Mouse (Mus musculus) intestine, embryonic 14.5 days (tissue): ENCODE measurements at regions not wholly inside any gene's neighbourhood (a gene's known extent, or its start where the extent isn't known, plus 50 kb on each side); places are given as distances from the start of the nearest gene placed in this dataset.

Experiments
- ATAC-seq: fragments of 200-750 bp; cut with Nextera tagmentation; replicated peaks from 2 replicates; pipeline ENCODE4 v1.8.0; 2017; ENCODE audit warnings: low read depth, moderate number of reproducible peaks, moderate TSS enrichment, moderate library complexity; ENCODE audit not compliant: low FRiP score, low TSS enrichment
- DNase-seq: peaks from one replicate; pipeline ENCODE4 v3.0.0-alpha.2; 2018; ENCODE audit warnings: low spot score
- H3K27ac ChIP-seq: fragments of 300-500 bp; sonication (generic); 2 replicates; pipeline ENCODE4 v1.5.1; 2014; ENCODE audit warnings: low read depth, mild to moderate bottlenecking, control low read depth
- H3K27me3 ChIP-seq: fragments of 300-500 bp; sonication (generic); replicated peaks from 2 replicates; pipeline ENCODE4 v1.6.1; 2014; ENCODE audit warnings: low read length, control low read depth; ENCODE audit not compliant: control insufficient read depth, insufficient read depth
- H3K36me3 ChIP-seq: fragments of 300-500 bp; sonication (generic); 2 replicates; pipeline ENCODE4 v1.6.1; 2014; ENCODE audit warnings: low read length, control low read depth; ENCODE audit not compliant: control insufficient read depth, insufficient read depth
- H3K4me1 ChIP-seq: fragments of 300-500 bp; sonication (generic); replicated peaks from 2 replicates; pipeline ENCODE4 v1.6.1; 2014; ENCODE audit warnings: low read length, control low read depth, mixed read lengths; ENCODE audit not compliant: control insufficient read depth, insufficient read depth
- H3K4me2 ChIP-seq: fragments of 300-500 bp; sonication (generic); 2 replicates; pipeline ENCODE4 v1.6.1; 2014; ENCODE audit warnings: low read length
- H3K4me3 ChIP-seq: fragments of 300-500 bp; sonication (generic); 2 replicates; pipeline ENCODE4 v1.5.1; 2014; ENCODE audit warnings: low read depth, low read length, control low read depth, mixed read lengths
- H3K9ac ChIP-seq: fragments of 300-500 bp; sonication (generic); 2 replicates; pipeline ENCODE4 v1.6.1; 2014; ENCODE audit warnings: mild to moderate bottlenecking, low read length
- H3K9me3 ChIP-seq: fragments of 300-500 bp; sonication (generic); 2 replicates; pipeline ENCODE4 v1.6.1; 2016; ENCODE audit warnings: low read length, control low read depth; ENCODE audit not compliant: control insufficient read depth
- WGBS: fragments of 180-500 bp; shearing (Covaris S2); extraction: QIAGEN DNeasy Blood & Tissue Kit; methylation state at CpG from one replicate; pipeline ENCODE4 v1.1.7; 2014; 5-methylcytosine and 5-hydroxymethylcytosine counted together

- Histone ChIP-seq H3K36me3 (no peaks in the 10 kb centered on the region), H3K4me1 (0 out of 2 replicates have a peak, but pooled peaks cover 3% of the 10 kb centered on the region), H3K9me3 (no peaks in the 10 kb centered on the region; the same call in 1 of the 2 replicates), H3K9ac (no peak overlapping the region), H3K27ac (no peak overlapping the region), H3K4me3 (no peak overlapping the region), H3K27me3 (no peaks in the 10 kb centered on the region), H3K4me2 (no peak overlapping the region)
- ATAC-seq (no peak), DNase-seq (no peak)
Observed at GRCm38 (mm10) chr1:90501373-90501772, 101.4 kb upstream of the Cops8 start.

- H3K27ac ChIP-seq = no peak overlapping the region
- WGBS = 88% methylated on average over 3 of the region's 3 CpGs
- DNase-seq = no peak
Observed at GRCm38 (mm10) chr1:90502371-90502770, 100.4 kb upstream of the Cops8 start.

GRCm38 (mm10) chr1:90502771-90503540 is 99.8 kb upstream of the Cops8 start:
- H3K4me2 ChIP-seq = no peak overlapping the region
- H3K4me1 ChIP-seq = 0 out of 2 replicates have a peak, but pooled peaks cover 6% of the 10 kb centered on the region
- ATAC-seq (no peak), DNase-seq (no peak)
- no peaks in the 10 kb centered on the region; the same call in 1 of the 2 replicates for H3K9me3 ChIP-seq
- no peaks in the 10 kb centered on the region for H3K27me3 ChIP-seq
- H3K4me3 ChIP-seq = no peak overlapping the region
- H3K27ac ChIP-seq = no peak overlapping the region
- H3K36me3 ChIP-seq = no peaks in the 10 kb centered on the region
- WGBS = 76% methylated on average over 8 of the region's 8 CpGs
- no peak overlapping the region for H3K9ac ChIP-seq

More at GRCm38 (mm10) chr1:90502371-90502770, 100.4 kb upstream of the Cops8 start:
- Histone ChIP-seq H3K27me3 (no peaks in the 10 kb centered on the region), H3K4me3 (no peak overlapping the region), H3K9me3 (no peaks in the 10 kb centered on the region; the same call in 1 of the 2 replicates), H3K36me3 (no peaks in the 10 kb centered on the region), H3K4me1 (0 out of 2 replicates have a peak, but pooled peaks cover 6% of the 10 kb centered on the region), H3K4me2 (no peak overlapping the region), H3K9ac (no peak overlapping the region)
- ATAC-seq = no peak

- Histone ChIP-seq H3K4me1 (0 out of 2 replicates have a peak, but pooled peaks cover 6% of the 10 kb centered on the region), H3K4me2 (no peak overlapping the region), H3K27ac (no peak overlapping the region), H3K36me3 (no peaks in the 10 kb centered on the region), H3K9ac (no peak overlapping the region), H3K27me3 (no peaks in the 10 kb centered on the region), H3K4me3 (no peak overlapping the region), H3K9me3 (no peaks in the 10 kb centered on the region; the same call in 1 of the 2 replicates)
- 17% methylated on average over 8 of the region's 8 CpGs for WGBS
- DNase-seq (no peak), ATAC-seq (no peak)
Observed at GRCm38 (mm10) chr1:90504583-90505080, 98.1 kb upstream of the Cops8 start.

GRCm38 (mm10) chr1:90505599-90505998 is 97.2 kb upstream of the Cops8 start:
- H3K4me2 ChIP-seq = no peak overlapping the region
- H3K36me3 ChIP-seq = no peaks in the 10 kb centered on the region
- H3K9ac ChIP-seq = no peak overlapping the region
- 0 out of 2 replicates have a peak, but pooled peaks cover 6% of the 10 kb centered on the region for H3K4me1 ChIP-seq
- DNase-seq = no peak
- H3K27me3 ChIP-seq = no peaks in the 10 kb centered on the region
- ATAC-seq = no peak
- H3K9me3 ChIP-seq = no peaks in the 10 kb centered on the region
- no peak overlapping the region for H3K4me3 ChIP-seq
- H3K27ac ChIP-seq = no peak overlapping the region
- WGBS = 86% methylated on average over 3 of the region's 3 CpGs

GRCm38 (mm10) chr1:90506582-90506981 is 96.2 kb upstream of the Cops8 start:
- ATAC-seq = 0 out of 2 replicates have a peak, but pooled peaks have one; percentile 27

GRCm38 (mm10) chr1:90509371-90509770 is 93.4 kb upstream of the Cops8 start:
- 78% methylated on average over 7 of the region's 7 CpGs for WGBS

More at GRCm38 (mm10) chr1:90506582-90506981, 96.2 kb upstream of the Cops8 start:
- 50% methylated on average over 9 of the region's 9 CpGs for WGBS
- no peaks in the 10 kb centered on the region for H3K27me3 ChIP-seq
- 0 out of 2 replicates have a peak, but pooled peaks cover 6% of the 10 kb centered on the region for H3K4me1 ChIP-seq
- no peaks in the 10 kb centered on the region for H3K36me3 ChIP-seq
- no peak overlapping the region for H3K9ac ChIP-seq
- DNase-seq = no peak
- no peak overlapping the region for H3K4me3 ChIP-seq
- no peaks in the 10 kb centered on the region for H3K9me3 ChIP-seq
- H3K4me2 ChIP-seq = no peak overlapping the region
- H3K27ac ChIP-seq = no peak overlapping the region

GRCm38 (mm10) chr1:90513442-90514070 is 89.2 kb upstream of the Cops8 start:
- no peaks in the 10 kb centered on the region for H3K4me1 ChIP-seq
- H3K36me3 ChIP-seq = no peaks in the 10 kb centered on the region
- H3K4me3 ChIP-seq = no peak overlapping the region
- H3K9me3 ChIP-seq = no peaks in the 10 kb centered on the region
- ATAC-seq (no peak), DNase-seq (no peak)
- 76% methylated on average over 4 of the region's 4 CpGs for WGBS
- no peak overlapping the region for H3K27ac ChIP-seq
- H3K27me3 ChIP-seq = no peaks in the 10 kb centered on the region
- H3K4me2 ChIP-seq = no peak overlapping the region
- H3K9ac ChIP-seq = no peak overlapping the region

More at GRCm38 (mm10) chr1:90509371-90509770, 93.4 kb upstream of the Cops8 start:
- Histone ChIP-seq H3K4me2 (no peak overlapping the region), H3K9ac (no peak overlapping the region), H3K9me3 (no peaks in the 10 kb centered on the region), H3K27ac (no peak overlapping the region), H3K27me3 (no peaks in the 10 kb centered on the region), H3K36me3 (no peaks in the 10 kb centered on the region), H3K4me3 (no peak overlapping the region), H3K4me1 (0 out of 2 replicates have a peak, but pooled peaks cover 6% of the 10 kb centered on the region)
- DNase-seq (no peak), ATAC-seq (no peak)
